Mouse (Mus musculus) liver, embryonic 14.5 days (tissue): Measurements from ENCODE around the gene Zdhhc22.

Experiments used
- CTCF ChIP-seq: IDR thresholded peaks from 2 replicates; pipeline ENCODE4 v1.5.1; 2016; ENCODE audit warnings: antibody characterized with exemption, low read depth, control low read depth
- EP300 ChIP-seq: IDR thresholded peaks from 2 replicates; pipeline ENCODE4 v1.6.1; 2016; ENCODE audit warnings: antibody characterized with exemption, low read depth

DNA sequence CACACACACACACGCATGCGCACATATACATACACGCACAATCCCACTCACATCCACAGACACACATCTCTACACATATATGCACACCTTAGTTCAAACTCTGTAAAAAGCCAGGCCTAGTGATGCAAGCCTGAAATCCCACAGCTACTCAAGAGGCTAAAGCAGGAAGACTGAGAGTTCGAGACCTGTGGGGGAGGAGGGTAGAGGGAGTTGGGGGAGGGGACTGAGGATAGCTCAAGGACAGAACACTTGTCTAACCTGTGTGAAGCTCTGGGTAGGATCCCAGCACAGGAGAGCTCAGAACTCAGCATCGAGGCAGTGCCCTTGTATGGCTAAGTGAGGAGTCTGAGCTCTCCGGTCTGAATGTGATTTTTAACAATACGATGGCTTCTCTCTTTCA lies 12.6 kb upstream of the Zdhhc22 start:
- no peak for TF ChIP-seq CTCF
- no peak for TF ChIP-seq EP300
